In genomic region chr14:54714617-54715081, GRCm38 (mm10) we compare ENCODE assay signal across 7 mouse cellular contexts. TPM values are rescaled to one million over a fixed set of nuclear protein-coding genes. Genes with fewer than 3 reads are reported as not detected.
DNase-seq lines count a peak whose midpoint lies in the region; ATAC-seq and TF ChIP-seq lines count a peak whose summit lies in the region.

No protein-coding gene starts in this region.

- H3K9ac ChIP-seq in forebrain, embryonic 12.5 days: peak overlapping the region; percentile 53
- 0 out of 2 replicates have a peak overlapping the region, but pooled peaks have one; percentile 2 for H3K9ac ChIP-seq in kidney, embryonic 16.5 days (replicated peaks; ENCODE audit: low read length)
- H3K9ac ChIP-seq in midbrain, embryonic 13.5 days (replicated peaks): peak overlapping the region; percentile 57

- H3K9me3 ChIP-seq in forebrain, embryonic 12.5 days: no peaks in the 10 kb centered on the region
- no peaks in the 10 kb centered on the region for H3K9me3 ChIP-seq in kidney, embryonic 16.5 days (ENCODE audit: low read length)
- no peaks in the 10 kb centered on the region for H3K9me3 ChIP-seq in midbrain, embryonic 13.5 days

- under 1% methylated on average over 15 of the region's 15 CpGs for WGBS in forebrain, embryonic 12.5 days
- 2% methylated on average over 15 of the region's 15 CpGs for WGBS in kidney, embryonic 16.5 days
- WGBS in midbrain, embryonic 13.5 days: 2% methylated on average over 15 of the region's 15 CpGs

- H3K4me1 ChIP-seq in forebrain, embryonic 12.5 days: peaks cover 9% of the 10 kb centered on the region
- peaks cover 5% of the 10 kb centered on the region; the same call in 1 of the 2 replicates for H3K4me1 ChIP-seq in kidney, embryonic 16.5 days (ENCODE audit: insufficient read depth, low read length)
- peaks cover 8% of the 10 kb centered on the region for H3K4me1 ChIP-seq in midbrain, embryonic 13.5 days (replicated peaks)

- peaks cover 11% of the 10 kb centered on the region; the same call in 1 of the 2 replicates for H3K27me3 ChIP-seq in forebrain, embryonic 12.5 days
- H3K27me3 ChIP-seq in kidney, embryonic 16.5 days (ENCODE audit: insufficient read depth, low read length): no peaks in the 10 kb centered on the region
- 0 out of 2 replicates have a peak, but pooled peaks cover 4% of the 10 kb centered on the region for H3K27me3 ChIP-seq in midbrain, embryonic 13.5 days

- peak in 1 of 2 experiments; percentile 42 for DNase-seq in left cerebral cortex, adult 2 months (ENCODE audit: extremely low spot score in 1 of 2, low spot score in 2 of 2)
- no peak for DNase-seq in left cerebral cortex, postnatal 14 days (ENCODE audit: low spot score in 2 of 2)
- DNase-seq in T-cell, adult 2 months (ENCODE audit: low spot score): peak; percentile 21
- peak; percentile 74 for DNase-seq in thymus, postnatal 14 days

- no peak for TF ChIP-seq CTCF in left cerebral cortex, adult 2 months (IDR thresholded peaks at IDR 0.05)

- intact Hi-C loops in left cerebral cortex, adult 2 months (cut with DNase I): loop anchor here (1.0 to 5.0 kb wide), 4 partner anchors 72 to 298 kb away; no protein-coding TSS in a partner anchor
- intact Hi-C loops in left cerebral cortex, postnatal 14 days (cut with DNase I): loop anchor here (1.0 to 2.0 kb wide), 4 partner anchors 66 to 146 kb away; partner anchors contain the start of gene Slc7a8

- peak; percentile 56 for ATAC-seq in forebrain, embryonic 12.5 days (ENCODE audit: low FRiP score)
- peak; percentile 53 for ATAC-seq in kidney, embryonic 16.5 days (ENCODE audit: low FRiP score, low TSS enrichment)
- peak; percentile 76 for ATAC-seq in midbrain, embryonic 13.5 days

- peak overlapping the region; percentile 65 for H3K4me2 ChIP-seq in forebrain, embryonic 12.5 days
- H3K4me2 ChIP-seq in kidney, embryonic 16.5 days (replicated peaks; ENCODE audit: low read depth, low read length): peak overlapping the region; percentile 59
- peak overlapping the region; percentile 59 for H3K4me2 ChIP-seq in midbrain, embryonic 13.5 days (replicated peaks)

- H3K27ac ChIP-seq in left cerebral cortex, adult 2 months: peak overlapping the region; percentile 82
- H3K27ac ChIP-seq in forebrain, embryonic 12.5 days: 0 out of 2 replicates have a peak overlapping the region, but pooled peaks have one; percentile 13
- no peak overlapping the region for H3K27ac ChIP-seq in kidney, embryonic 16.5 days (ENCODE audit: low read length)
- H3K27ac ChIP-seq in midbrain, embryonic 13.5 days: peak overlapping the region; percentile 51; the same call in 1 of the 2 replicates

- H3K36me3 ChIP-seq in forebrain, embryonic 12.5 days (replicated peaks): no peaks in the 10 kb centered on the region
- no peaks in the 10 kb centered on the region for H3K36me3 ChIP-seq in kidney, embryonic 16.5 days (ENCODE audit: insufficient read depth, low read length)
- H3K36me3 ChIP-seq in midbrain, embryonic 13.5 days: no peaks in the 10 kb centered on the region

- peak overlapping the region; percentile 46 for H3K4me3 ChIP-seq in left cerebral cortex, adult 2 months
- H3K4me3 ChIP-seq in forebrain, embryonic 12.5 days (replicated peaks): peak overlapping the region; percentile 37
- peak overlapping the region; percentile 36 for H3K4me3 ChIP-seq in kidney, embryonic 16.5 days (ENCODE audit: low read length)
- peak overlapping the region; percentile 39 for H3K4me3 ChIP-seq in midbrain, embryonic 13.5 days (replicated peaks)

RNA-seq across cellular contexts. Expression of gene Cebpe, which starts 2.7 kb away (rescaled TPM):
- total RNA-seq in left cerebral cortex, adult 2 months (2021): not detected
- total RNA-seq in left cerebral cortex, postnatal 14 days (2021): not detected
- polyA plus RNA-seq in forebrain, embryonic 12.5 days (2016; fragmentation: Nextera tagmentation; extraction: Ambion mirVana): not detected in 2 replicates
- polyA plus RNA-seq in kidney, embryonic 16.5 days (2015; fragmentation: Nextera tagmentation; extraction: Ambion mirVana): 0.19 TPM in 1 of 2 replicates, not detected in the other
- polyA plus RNA-seq in midbrain, embryonic 13.5 days (2015; fragmentation: Nextera tagmentation; extraction: Ambion mirVana): not detected in 2 replicates

RNA-seq across cellular contexts. Expression of gene Gm29776, which starts 16.0 kb away (rescaled TPM):
- total RNA-seq in left cerebral cortex, adult 2 months (2021): not detected
- total RNA-seq in left cerebral cortex, postnatal 14 days (2021): not detected
- not detected in 2 replicates for polyA plus RNA-seq in forebrain, embryonic 12.5 days (2016; fragmentation: Nextera tagmentation; extraction: Ambion mirVana)
- polyA plus RNA-seq in kidney, embryonic 16.5 days (2015; fragmentation: Nextera tagmentation; extraction: Ambion mirVana): 0.06 and 0.12 TPM in 2 replicates
- 0.27 and 0.32 TPM in 2 replicates for polyA plus RNA-seq in midbrain, embryonic 13.5 days (2015; fragmentation: Nextera tagmentation; extraction: Ambion mirVana)

RNA-seq across cellular contexts. Expression of gene Acin1, which starts 27.9 kb away (rescaled TPM):
- 100 to 1,000 TPM; 200 to 232 TPM for total RNA-seq in left cerebral cortex, adult 2 months (2021)
- total RNA-seq in left cerebral cortex, postnatal 14 days (2021): 100 to 1,000 TPM; 183 to 184 TPM
- 188 and 190 TPM in 2 replicates for polyA plus RNA-seq in forebrain, embryonic 12.5 days (2016; fragmentation: Nextera tagmentation; extraction: Ambion mirVana)
- 120 and 136 TPM in 2 replicates for polyA plus RNA-seq in kidney, embryonic 16.5 days (2015; fragmentation: Nextera tagmentation; extraction: Ambion mirVana)
- polyA plus RNA-seq in midbrain, embryonic 13.5 days (2015; fragmentation: Nextera tagmentation; extraction: Ambion mirVana): 185 and 187 TPM in 2 replicates

RNA-seq across cellular contexts. Expression of gene 1700123O20Rik, which starts 28.6 kb away (rescaled TPM):
- 10 to 100 TPM; 20.2 to 22.7 TPM for total RNA-seq in left cerebral cortex, adult 2 months (2021)
- total RNA-seq in left cerebral cortex, postnatal 14 days (2021): 10 to 100 TPM; 23.4 to 23.8 TPM
- 87.5 and 89.7 TPM in 2 replicates for polyA plus RNA-seq in forebrain, embryonic 12.5 days (2016; fragmentation: Nextera tagmentation; extraction: Ambion mirVana)
- polyA plus RNA-seq in kidney, embryonic 16.5 days (2015; fragmentation: Nextera tagmentation; extraction: Ambion mirVana): 90.4 and 91.1 TPM in 2 replicates
- polyA plus RNA-seq in midbrain, embryonic 13.5 days (2015; fragmentation: Nextera tagmentation; extraction: Ambion mirVana): 75.4 and 76.6 TPM in 2 replicates

Comparison
In these comparisons a context has a peak if more than half of its experiments do, and no peak if none do; other contexts are left out.
1. DNase-seq: peak in T-cell, adult 2 months (single experiment) and thymus, postnatal 14 days (single experiment); none in left cerebral cortex, postnatal 14 days (0 of 2).
2. H3K9ac ChIP-seq: peak in every context shown above with its lines; median percentile 57 in midbrain, embryonic 13.5 days; 53 in forebrain, embryonic 12.5 days; 2 in kidney, embryonic 16.5 days.
3. Peak in every context shown above with its lines, with median percentiles within 50 percentile points of each other: H3K4me3 ChIP-seq, ATAC-seq and H3K4me2 ChIP-seq.